Mouse (Mus musculus): ENCODE measurements around the gene Gpha2. TPM values are rescaled to one million over a fixed set of nuclear protein-coding genes. Genes with fewer than 3 reads are reported as not detected.

Gpha2 gene
- polyA plus RNA-seq (2016; fragmentation: Nextera tagmentation; extraction: Ambion mirVana), result not detected in 2 replicates

DNA sequence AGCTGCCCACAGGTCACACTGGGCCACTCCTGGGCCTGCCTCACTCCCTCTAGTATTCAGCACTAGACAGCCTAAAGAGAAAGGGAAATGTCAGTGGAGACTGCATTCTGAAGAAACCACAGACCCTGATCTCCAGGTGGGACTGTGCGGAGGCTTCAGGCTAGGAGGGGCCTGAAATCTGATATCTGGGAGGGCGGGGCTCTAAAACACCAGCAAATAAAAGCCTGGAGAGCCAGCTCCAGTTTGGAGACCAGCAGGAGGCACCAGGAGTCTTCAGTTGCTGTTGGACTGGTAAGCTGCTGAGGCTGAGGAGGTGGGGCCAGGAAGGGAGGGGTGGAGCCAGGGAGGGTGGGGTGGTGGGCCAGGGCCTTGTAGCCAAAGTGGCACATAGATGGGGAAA is at the start of gene Gpha2:
Gpha2 (plus strand) TSS at position 246 of the 400 bp plus-strand sequence.
- WGBS, result 15% methylated on average over 2 of the region's 2 CpGs
- H3K4me2 ChIP-seq (replicated peaks), result no peak within 1 kb of the TSS
- no peak for ATAC-seq (ENCODE audit: low FRiP score, low read depth)

DNA sequence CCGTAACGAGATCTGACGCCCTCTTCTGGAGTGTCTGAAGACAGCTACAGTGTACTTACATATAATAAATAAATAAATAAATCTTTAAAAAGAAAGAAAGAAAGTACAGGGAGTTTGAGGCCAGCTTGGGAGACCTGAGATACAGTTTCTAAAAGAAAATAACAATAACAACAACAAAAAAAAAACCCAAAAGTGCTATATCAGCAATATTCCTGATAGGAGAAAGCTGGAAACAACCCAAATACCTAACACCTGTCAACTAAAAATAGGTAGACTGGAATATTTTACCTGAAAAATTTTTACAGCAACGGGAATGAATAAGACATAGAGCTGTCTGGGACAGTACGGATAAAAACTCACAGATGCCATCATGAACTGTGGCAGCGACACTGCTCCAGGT is 47.4 kb upstream of the Gpha2 start:
- WGBS, result 92% methylated on average over 6 of the region's 6 CpGs
- H3K4me2 ChIP-seq (replicated peaks), result no peak overlapping the region
- H3K27me3 ChIP-seq (replicated peaks), result no peaks in the 10 kb centered on the region
- no peak overlapping the region for H3K9ac ChIP-seq
- H3K4me1 ChIP-seq, result no peaks in the 10 kb centered on the region
- H3K36me3 ChIP-seq, result no peaks in the 10 kb centered on the region
- ATAC-seq (ENCODE audit: low FRiP score, low read depth), result no peak
- H3K27ac ChIP-seq, result no peak overlapping the region
- no peak overlapping the region for H3K4me3 ChIP-seq
- H3K9me3 ChIP-seq, result no peaks in the 10 kb centered on the region

More for the DNA sequence above, at the start of gene Gpha2:
- no peak within 1 kb of the TSS for H3K9ac ChIP-seq
- H3K9me3 ChIP-seq, result no peaks in the 10 kb centered on the region
- no peaks in the 10 kb centered on the region for H3K27me3 ChIP-seq (replicated peaks)
- H3K27ac ChIP-seq, result no peak within 1 kb of the TSS
- H3K4me1 ChIP-seq, result no peaks in the 10 kb centered on the region
- peaks cover 45% of the 10 kb centered on the region for H3K36me3 ChIP-seq
- H3K4me3 ChIP-seq, result no peak within 1 kb of the TSS

DNA sequence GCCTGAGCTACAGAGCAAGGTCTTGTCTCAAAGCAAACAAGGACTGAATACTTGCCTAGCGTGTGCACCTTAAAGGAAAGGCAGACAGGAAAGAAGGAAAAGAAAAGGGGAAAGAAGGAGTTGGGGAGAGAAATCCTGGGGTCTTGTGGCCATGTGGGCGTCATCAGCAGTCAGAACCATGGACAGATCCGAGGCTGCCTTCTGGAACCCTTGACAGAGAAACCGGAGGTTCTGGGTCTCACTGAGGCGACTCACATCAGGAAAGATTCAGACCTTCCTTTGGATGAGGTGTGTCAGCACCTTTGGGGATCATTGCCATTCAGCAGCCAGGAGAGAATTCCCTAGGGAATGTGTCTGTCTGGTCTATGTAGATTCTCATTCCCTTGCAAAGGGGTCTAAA is 44.6 kb upstream of the Gpha2 start:
- H3K9me3 ChIP-seq, result no peaks in the 10 kb centered on the region
- H3K27ac ChIP-seq, result no peak overlapping the region
- no peak overlapping the region for H3K9ac ChIP-seq
- no peaks in the 10 kb centered on the region for H3K27me3 ChIP-seq (replicated peaks)
- H3K4me3 ChIP-seq, result no peak overlapping the region
- 32% methylated on average over 5 of the region's 5 CpGs for WGBS
- no peaks in the 10 kb centered on the region for H3K36me3 ChIP-seq
- ATAC-seq (ENCODE audit: low FRiP score, low read depth), result no peak
- H3K4me2 ChIP-seq (replicated peaks), result no peak overlapping the region
- no peaks in the 10 kb centered on the region for H3K4me1 ChIP-seq

DNA sequence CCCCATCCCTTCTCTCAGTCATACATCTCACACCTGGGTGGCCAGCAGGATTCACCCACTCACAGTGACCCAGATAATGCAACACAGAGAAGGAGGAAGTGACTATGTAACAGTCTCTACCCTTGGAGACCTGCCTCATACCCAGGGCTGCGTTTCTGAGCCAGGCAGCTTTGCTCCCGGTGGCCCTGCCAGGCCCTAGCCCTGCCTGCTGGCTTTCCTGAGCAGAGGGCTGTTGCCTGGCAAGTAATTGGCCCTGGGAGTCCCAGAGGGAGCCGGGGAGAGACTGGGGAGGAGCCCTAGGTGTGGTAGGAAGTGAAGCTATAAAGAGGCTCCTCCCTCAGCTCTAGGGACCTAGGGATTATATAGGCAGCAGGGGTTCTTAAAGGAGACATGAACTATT is 43.6 kb upstream of the Gpha2 start:
- no peak overlapping the region for H3K9ac ChIP-seq
- no peak for ATAC-seq (ENCODE audit: low FRiP score, low read depth)
- no peaks in the 10 kb centered on the region for H3K27me3 ChIP-seq (replicated peaks)
- 7% methylated on average over 3 of the region's 3 CpGs for WGBS
- H3K4me2 ChIP-seq (replicated peaks), result peak overlapping the region; percentile 22; the same call in 1 of the 2 replicates
- H3K36me3 ChIP-seq, result no peaks in the 10 kb centered on the region
- H3K9me3 ChIP-seq, result no peaks in the 10 kb centered on the region
- H3K4me1 ChIP-seq, result no peaks in the 10 kb centered on the region
- no peak overlapping the region for H3K27ac ChIP-seq
- peak overlapping the region; percentile 9; the same call in 1 of the 2 replicates for H3K4me3 ChIP-seq

DNA sequence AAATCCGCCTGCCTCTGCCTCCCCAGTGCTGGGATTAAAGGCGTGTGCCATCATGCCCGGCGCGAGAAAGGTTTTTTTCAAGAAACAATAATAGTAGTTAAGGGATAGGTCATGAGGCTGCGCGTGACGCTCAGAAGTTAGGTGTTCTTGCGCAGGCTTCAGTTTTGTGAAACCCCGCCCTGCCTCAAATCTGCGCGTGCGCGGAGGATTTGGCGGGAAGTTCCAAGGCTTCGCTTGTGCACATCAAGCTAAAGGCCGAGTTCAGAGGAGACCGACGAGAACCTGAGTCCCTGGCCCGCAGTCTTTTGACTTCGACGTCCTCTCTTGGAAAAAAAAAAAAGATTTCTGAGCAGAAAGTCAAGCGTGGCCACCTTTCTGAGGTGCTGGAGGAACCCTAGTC is 42.0 kb upstream of the Gpha2 start, which contains the start of gene Majin:
Majin (plus strand) TSS at position 258 of the 400 bp plus-strand sequence.
- H3K4me3 ChIP-seq, result no peak within 1 kb of the TSS
- H3K36me3 ChIP-seq, result no peaks in the 10 kb centered on the region
- H3K9me3 ChIP-seq, result no peaks in the 10 kb centered on the region
- no peak within 1 kb of the TSS for H3K4me2 ChIP-seq (replicated peaks)
- H3K27me3 ChIP-seq (replicated peaks), result no peaks in the 10 kb centered on the region
- ATAC-seq (ENCODE audit: low FRiP score, low read depth), result no peak
- H3K4me1 ChIP-seq, result no peaks in the 10 kb centered on the region
- WGBS, result 87% methylated on average over 23 of the region's 23 CpGs
- no peak within 1 kb of the TSS for H3K27ac ChIP-seq
- H3K9ac ChIP-seq, result no peak within 1 kb of the TSS

DNA sequence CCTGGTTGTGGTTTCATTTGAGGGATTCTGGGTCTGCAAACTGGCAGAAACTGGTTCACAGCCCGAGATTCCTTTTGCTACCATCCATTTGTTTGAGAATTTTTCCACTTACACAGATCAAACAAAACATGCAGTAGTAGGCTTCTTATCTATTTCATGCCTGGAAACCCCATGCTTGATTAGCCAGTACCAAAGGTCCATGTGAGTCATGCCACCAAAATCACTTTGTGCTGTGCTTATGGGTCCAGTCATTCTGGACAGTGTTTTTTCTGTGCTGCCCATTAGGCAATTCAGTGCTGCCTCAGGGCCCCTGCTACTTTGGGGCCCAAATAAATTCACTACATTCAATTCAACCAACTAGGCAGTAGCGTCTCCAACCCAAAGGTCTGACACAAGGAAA is 21.9 kb upstream of the Gpha2 start:
- H3K4me3 ChIP-seq, result no peak overlapping the region
- 76% methylated on average over 2 of the region's 2 CpGs for WGBS
- no peak overlapping the region for H3K9ac ChIP-seq
- no peaks in the 10 kb centered on the region for H3K36me3 ChIP-seq
- H3K4me2 ChIP-seq (replicated peaks), result no peak overlapping the region
- H3K9me3 ChIP-seq, result no peaks in the 10 kb centered on the region
- no peaks in the 10 kb centered on the region for H3K27me3 ChIP-seq (replicated peaks)
- ATAC-seq (ENCODE audit: low FRiP score, low read depth), result no peak
- H3K4me1 ChIP-seq, result no peaks in the 10 kb centered on the region
- no peak overlapping the region for H3K27ac ChIP-seq

DNA sequence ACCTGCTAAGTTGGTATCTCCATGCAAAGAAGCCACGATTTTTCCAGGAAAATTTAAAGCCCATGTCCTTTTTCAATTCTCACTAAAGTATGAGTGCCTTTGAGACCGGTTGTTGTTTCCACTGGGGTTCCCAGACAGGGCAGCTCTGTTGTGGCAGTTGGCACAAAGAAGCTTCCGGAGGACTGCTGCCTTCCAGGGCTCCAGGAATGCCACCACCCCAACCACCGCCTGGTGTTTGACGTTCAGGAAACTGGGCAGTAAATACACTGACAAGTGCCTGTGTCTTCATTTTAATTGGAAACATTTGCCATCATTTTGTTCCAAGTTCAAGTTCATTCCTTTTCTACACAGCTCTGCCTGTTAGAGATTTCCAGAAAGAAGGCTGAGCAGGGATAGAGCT is 19.5 kb upstream of the Gpha2 start:
- Histone ChIP-seq H3K36me3 (no peaks in the 10 kb centered on the region), H3K9me3 (no peaks in the 10 kb centered on the region), H3K27me3 (replicated peaks) (no peaks in the 10 kb centered on the region), H3K4me3 (no peak overlapping the region), H3K4me1 (no peaks in the 10 kb centered on the region), H3K27ac (no peak overlapping the region), H3K4me2 (replicated peaks) (no peak overlapping the region), H3K9ac (no peak overlapping the region)
- ATAC-seq (ENCODE audit: low FRiP score, low read depth), result no peak
- WGBS, result 80% methylated on average over 5 of the region's 5 CpGs

DNA sequence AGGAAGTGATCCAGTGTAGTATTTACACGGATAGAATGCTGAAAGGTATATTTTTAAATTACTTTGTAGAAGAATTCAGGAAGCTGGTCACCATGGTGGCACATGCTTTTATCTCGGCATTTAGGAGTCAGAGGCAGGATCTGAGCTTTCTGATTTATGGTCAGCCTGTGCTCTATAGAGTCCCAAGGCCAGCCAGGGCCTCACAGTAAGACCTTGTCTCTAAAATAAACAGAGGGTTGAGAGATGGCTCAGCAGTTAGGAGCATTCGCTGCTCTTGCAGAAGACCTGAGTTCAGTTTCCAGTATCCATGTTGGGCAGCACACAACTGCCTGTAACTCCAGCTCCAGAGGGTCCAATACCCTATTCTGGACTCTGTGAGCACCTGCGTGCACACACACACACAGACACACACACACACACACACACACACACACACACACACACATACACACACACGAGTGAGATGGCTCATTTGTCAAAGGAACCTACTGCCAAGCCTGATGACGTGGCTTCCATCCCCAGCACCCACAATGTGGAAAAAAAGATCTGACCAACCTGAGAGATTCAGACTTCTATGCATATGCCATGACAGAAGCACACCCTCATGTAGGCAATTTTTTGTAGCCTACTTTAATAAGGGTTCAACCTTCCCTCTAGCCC is 10.0 kb upstream of the Gpha2 start:
- Histone ChIP-seq H3K9ac (no peak overlapping the region), H3K4me2 (replicated peaks) (no peak overlapping the region), H3K27ac (no peak overlapping the region), H3K9me3 (no peaks in the 10 kb centered on the region), H3K4me3 (no peak overlapping the region), H3K36me3 (no peaks in the 10 kb centered on the region), H3K4me1 (no peaks in the 10 kb centered on the region), H3K27me3 (replicated peaks) (no peaks in the 10 kb centered on the region)
- ATAC-seq (ENCODE audit: low FRiP score, low read depth), result no peak
- 64% methylated on average over 6 of the region's 6 CpGs for WGBS

DNA sequence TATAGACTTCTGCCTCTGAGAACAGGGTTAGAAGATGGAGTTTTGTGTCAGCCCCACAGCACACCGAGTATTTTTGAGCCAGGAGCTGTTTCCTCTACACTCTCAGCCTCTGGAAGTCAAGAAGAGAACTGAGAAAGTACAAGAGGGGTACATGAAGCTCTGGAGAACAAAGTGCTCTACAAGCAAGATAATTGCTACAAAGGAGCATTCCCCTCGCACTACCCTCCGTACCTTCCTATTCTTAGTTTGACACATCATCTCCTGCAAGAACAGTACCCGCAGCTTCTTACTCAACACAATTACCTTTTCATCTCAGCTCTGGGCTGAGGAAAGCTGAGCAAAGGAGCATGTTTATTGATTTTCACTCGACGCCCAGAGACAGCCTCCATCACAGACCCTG is 7.6 kb upstream of the Gpha2 start:
- H3K27ac ChIP-seq, result no peak overlapping the region
- no peak for ATAC-seq (ENCODE audit: low FRiP score, low read depth)

DNA sequence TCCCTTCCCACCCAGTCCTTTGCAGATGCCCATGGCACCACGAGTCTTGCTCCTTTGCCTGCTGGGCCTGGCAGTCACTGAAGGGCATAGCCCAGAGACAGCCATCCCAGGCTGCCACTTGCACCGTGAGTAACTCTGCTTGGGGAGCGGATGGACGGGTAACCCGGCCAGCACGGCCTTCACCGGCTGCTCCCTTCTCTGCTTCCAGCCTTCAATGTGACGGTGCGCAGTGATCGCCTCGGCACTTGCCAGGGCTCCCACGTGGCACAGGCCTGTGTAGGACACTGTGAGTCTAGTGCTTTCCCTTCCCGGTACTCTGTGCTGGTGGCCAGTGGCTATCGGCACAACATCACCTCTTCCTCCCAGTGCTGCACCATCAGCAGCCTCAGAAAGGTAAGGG is 583 bp downstream of the Gpha2 start:
- Histone ChIP-seq H3K4me3 (no peak overlapping the region), H3K27ac (no peak overlapping the region), H3K4me2 (replicated peaks) (no peak overlapping the region), H3K27me3 (replicated peaks) (no peaks in the 10 kb centered on the region), H3K36me3 (peaks cover 52% of the 10 kb centered on the region), H3K9ac (no peak overlapping the region), H3K9me3 (no peaks in the 10 kb centered on the region), H3K4me1 (no peaks in the 10 kb centered on the region)
- 93% methylated on average over 14 of the region's 14 CpGs for WGBS
- ATAC-seq (ENCODE audit: low FRiP score, low read depth), result no peak

More for the DNA sequence above, 7.6 kb upstream of the Gpha2 start:
- H3K4me2 ChIP-seq (replicated peaks), result no peak overlapping the region
- H3K36me3 ChIP-seq, result no peaks in the 10 kb centered on the region
- H3K9ac ChIP-seq, result no peak overlapping the region
- no peaks in the 10 kb centered on the region for H3K4me1 ChIP-seq
- no peak overlapping the region for H3K4me3 ChIP-seq
- WGBS, result 72% methylated on average over 6 of the region's 6 CpGs
- no peaks in the 10 kb centered on the region for H3K9me3 ChIP-seq
- H3K27me3 ChIP-seq (replicated peaks), result no peaks in the 10 kb centered on the region

DNA sequence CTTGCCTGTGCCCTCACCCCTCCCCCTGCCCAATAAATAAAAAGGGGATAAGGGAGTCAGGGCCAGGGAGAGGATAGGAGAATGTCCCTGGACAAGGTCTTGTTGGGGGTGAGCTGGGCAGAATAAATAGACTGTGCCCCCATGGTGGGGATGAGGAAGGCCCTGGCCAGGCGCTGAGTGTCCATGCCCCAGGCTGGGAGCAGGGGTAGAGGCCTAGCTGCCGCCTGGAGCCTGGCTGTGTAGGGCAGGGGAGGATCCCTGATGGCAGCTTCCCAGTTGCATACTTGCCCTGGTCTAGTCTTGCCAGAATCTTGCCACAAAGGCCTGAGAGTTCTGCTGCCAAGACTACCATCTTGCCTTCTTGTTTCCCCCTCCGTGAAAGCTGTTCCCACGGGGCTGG is 1.7 kb downstream of the Gpha2 start:
- WGBS, result 85% methylated on average over 4 of the region's 4 CpGs
- H3K9me3 ChIP-seq, result no peaks in the 10 kb centered on the region

DNA sequence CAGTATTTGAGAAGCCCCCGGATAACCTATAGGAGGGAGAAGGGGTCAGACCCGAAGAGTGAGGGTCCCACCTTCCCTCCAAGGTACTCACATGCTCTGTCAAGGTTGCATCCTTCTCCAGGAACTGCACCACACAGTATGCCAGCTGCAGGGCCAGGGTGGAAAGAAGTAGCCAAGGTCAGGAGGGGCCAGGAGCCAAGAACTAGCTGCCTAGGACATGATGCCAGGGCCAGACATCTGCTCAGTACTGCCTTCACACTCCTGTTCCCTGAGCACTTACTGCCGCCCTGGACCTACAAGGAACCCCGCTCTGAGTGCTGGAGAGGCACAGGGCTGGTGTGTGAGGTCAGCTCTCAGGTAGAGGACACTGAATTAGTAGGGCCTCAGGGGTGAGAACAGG is 4.2 kb downstream of the Gpha2 start:
- Histone ChIP-seq H3K36me3 (peaks cover 65% of the 10 kb centered on the region), H3K9ac (no peak overlapping the region), H3K27me3 (replicated peaks) (no peaks in the 10 kb centered on the region), H3K4me3 (no peak overlapping the region), H3K4me1 (peaks cover 14% of the 10 kb centered on the region), H3K27ac (no peak overlapping the region), H3K4me2 (replicated peaks) (no peak overlapping the region), H3K9me3 (no peaks in the 10 kb centered on the region)
- ATAC-seq (ENCODE audit: low FRiP score, low read depth), result no peak
- 87% methylated on average over 4 of the region's 4 CpGs for WGBS

More for the DNA sequence above, 1.7 kb downstream of the Gpha2 start:
- peaks cover 61% of the 10 kb centered on the region for H3K36me3 ChIP-seq
- no peak overlapping the region for H3K9ac ChIP-seq
- no peak overlapping the region for H3K4me2 ChIP-seq (replicated peaks)
- no peak overlapping the region for H3K27ac ChIP-seq
- H3K27me3 ChIP-seq (replicated peaks), result no peaks in the 10 kb centered on the region
- no peak overlapping the region for H3K4me3 ChIP-seq
- ATAC-seq (ENCODE audit: low FRiP score, low read depth), result no peak
- H3K4me1 ChIP-seq, result no peaks in the 10 kb centered on the region

DNA sequence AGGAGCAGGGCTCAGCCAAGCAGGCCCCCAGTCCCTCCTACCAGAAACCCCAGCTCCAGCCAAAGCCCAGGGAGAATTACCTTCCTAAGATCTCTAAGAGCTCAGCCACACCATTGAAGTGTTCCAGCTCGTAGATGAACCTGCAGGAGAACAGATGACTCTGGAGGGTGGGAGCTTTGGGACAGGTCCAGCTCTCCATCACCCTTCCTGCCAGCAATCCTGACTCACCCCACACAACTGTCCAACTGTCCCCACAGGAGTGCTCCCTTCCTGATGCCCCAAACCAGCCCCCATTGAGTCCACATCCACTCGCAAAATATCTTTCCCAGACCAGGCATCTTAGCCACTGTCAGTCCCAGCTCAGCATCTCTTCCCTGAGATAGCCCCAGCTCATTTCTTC is 4.9 kb downstream of the Gpha2 start:
- WGBS, result 88% methylated on average over 2 of the region's 2 CpGs
- peaks cover 14% of the 10 kb centered on the region for H3K4me1 ChIP-seq
- H3K9me3 ChIP-seq, result no peaks in the 10 kb centered on the region
- peaks cover 65% of the 10 kb centered on the region for H3K36me3 ChIP-seq
- no peak overlapping the region for H3K9ac ChIP-seq
- ATAC-seq (ENCODE audit: low FRiP score, low read depth), result no peak
- no peak overlapping the region for H3K4me3 ChIP-seq
- H3K27ac ChIP-seq, result no peak overlapping the region
- no peaks in the 10 kb centered on the region for H3K27me3 ChIP-seq (replicated peaks)
- H3K4me2 ChIP-seq (replicated peaks), result no peak overlapping the region
